ENCODE assay signal across 15 mouse cellular contexts in the genomic region with DNA sequence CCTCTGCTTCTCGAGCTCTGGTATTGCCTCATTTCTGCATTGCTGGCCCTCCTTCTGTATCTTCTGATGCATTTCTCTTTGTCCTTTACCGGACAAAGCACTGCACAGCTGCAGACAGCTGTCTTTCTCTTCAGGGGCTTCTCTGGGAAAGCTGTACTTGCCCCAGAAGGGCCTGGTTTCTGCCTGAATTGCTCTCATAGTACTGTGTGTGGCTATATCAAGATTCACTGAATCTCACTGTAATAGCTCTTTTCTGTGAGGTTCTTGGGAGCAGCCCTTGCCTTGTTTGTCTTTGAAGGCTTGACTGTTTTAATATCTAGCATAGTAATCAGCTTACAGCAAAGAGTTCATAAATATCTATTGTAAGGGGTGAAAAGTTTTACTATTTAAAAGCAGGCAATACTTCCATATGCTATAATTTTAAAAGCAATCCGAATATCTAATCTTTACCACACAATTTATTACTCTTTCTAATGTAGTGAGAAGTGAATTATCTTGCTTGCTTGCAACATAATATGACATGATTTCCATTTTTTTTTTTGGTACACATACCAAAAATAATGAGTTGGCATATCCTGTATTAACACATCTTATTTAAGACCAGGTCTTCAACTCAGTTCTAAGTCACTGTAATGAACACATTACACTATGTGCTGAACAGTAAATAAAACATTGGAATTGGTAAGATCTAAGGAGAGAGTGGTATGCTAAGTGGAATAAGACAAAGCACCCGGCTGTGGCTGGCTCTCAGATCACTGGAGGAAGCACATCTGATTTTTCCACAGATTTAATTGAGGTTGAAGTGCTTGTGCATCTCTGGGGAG.
DNase-seq lines count a peak whose midpoint lies in the region; ATAC-seq and TF ChIP-seq lines count a peak whose summit lies in the region.
"Had no signal": no experiment of that assay in that cellular context is flagged by ENCODE, and none has a peak within 500 bp of the region (broad histone marks: within the 10 kb centered on the region; RNA-seq: fewer than 3 reads in every experiment).

No protein-coding gene starts in this region.

- no peak for TF ChIP-seq EP300 in lung, postnatal 0 days (IDR thresholded peaks at IDR 0.05)

- TF ChIP-seq POLR2A in lung, adult 2 months (IDR thresholded peaks at IDR 0.05; ENCODE audit: borderline replicate concordance, extremely low read depth, low read depth, low read length): no peak

- no peaks in the 10 kb centered on the region for H3K27me3 ChIP-seq in lung, postnatal 0 days (replicated peaks; ENCODE audit: insufficient read depth, low read length)
- H3K27me3 ChIP-seq in neural tube, embryonic 12.5 days (replicated peaks): no peaks in the 10 kb centered on the region
- H3K27me3 ChIP-seq: intestine, embryonic 15.5 days had no signal

- no peaks in the 10 kb centered on the region for H3K36me3 ChIP-seq in lung, postnatal 0 days (ENCODE audit: insufficient read depth, low read length)
- H3K36me3 ChIP-seq in neural tube, embryonic 12.5 days: no peaks in the 10 kb centered on the region
- H3K36me3 ChIP-seq: G1E; intestine, embryonic 15.5 days had no signal

- DNase-seq in heart, adult 8-10 months (ENCODE audit: low spot score): peak; percentile 27
- DNase-seq in heart, postnatal 25 days (ENCODE audit: low spot score): no peak
- DNase-seq in lung, adult 18-20 months: peak; percentile 5 to 21
- DNase-seq in lung, adult 2 months: no peak
- peak; percentile 7 for DNase-seq in lung, postnatal 0 days (ENCODE audit: low spot score)
- no peak for DNase-seq in left cerebral cortex, postnatal 10 days (ENCODE audit: extremely low spot score in 1 of 2, low spot score in 2 of 2)
- no peak for DNase-seq in right cerebral cortex, postnatal 4 days
- DNase-seq: adrenal gland, postnatal 36 days; gastrocnemius, postnatal 25 days; liver; right cerebral cortex, postnatal 14 days had no signal

- no peak overlapping the region for H3K27ac ChIP-seq in lung, postnatal 0 days (ENCODE audit: low read length)
- H3K27ac ChIP-seq in neural tube, embryonic 12.5 days: no peak overlapping the region
- H3K27ac ChIP-seq: intestine, embryonic 15.5 days had no signal

- no peaks in the 10 kb centered on the region for H3K9me3 ChIP-seq in lung, postnatal 0 days (ENCODE audit: low read length)
- H3K9me3 ChIP-seq in neural tube, embryonic 12.5 days: no peaks in the 10 kb centered on the region
- H3K9me3 ChIP-seq: G1E; intestine, embryonic 15.5 days had no signal

- no peak overlapping the region for H3K4me3 ChIP-seq in lung, adult 2 months (replicated peaks; ENCODE audit: extremely low read depth, low read depth, low read length)
- no peak overlapping the region for H3K4me3 ChIP-seq in lung, postnatal 0 days (ENCODE audit: low read depth, low read length)
- H3K4me3 ChIP-seq in neural tube, embryonic 12.5 days: no peak overlapping the region
- H3K4me3 ChIP-seq: intestine, embryonic 15.5 days had no signal

- WGBS in lung, adult 2 months: 62% methylated on average over 4 of the region's 4 CpGs
- 47% methylated on average over 4 of the region's 4 CpGs for WGBS in lung, postnatal 0 days
- WGBS in neural tube, embryonic 12.5 days: 26% methylated on average over 4 of the region's 4 CpGs

- no peak overlapping the region for H3K4me2 ChIP-seq in lung, postnatal 0 days (replicated peaks; ENCODE audit: low read depth, low read length)
- no peak overlapping the region for H3K4me2 ChIP-seq in neural tube, embryonic 12.5 days (replicated peaks)
- H3K4me2 ChIP-seq: intestine, embryonic 15.5 days had no signal

- no peaks in the 10 kb centered on the region for H3K4me1 ChIP-seq in lung, adult 2 months (ENCODE audit: control insufficient read depth, insufficient read depth, low read length)
- H3K4me1 ChIP-seq in lung, postnatal 0 days (ENCODE audit: insufficient read depth, low read depth, low read length): no peaks in the 10 kb centered on the region
- peaks cover 16% of the 10 kb centered on the region for H3K4me1 ChIP-seq in neural tube, embryonic 12.5 days
- H3K4me1 ChIP-seq: intestine, embryonic 15.5 days had no signal

- intact Hi-C loops in heart, postnatal 25 days (cut with DNase I): loop anchor here (5.0 kb wide), 1 partner anchor 76 kb away; no protein-coding TSS in a partner anchor
- intact Hi-C loops in left cerebral cortex, postnatal 10 days (cut with DNase I): no loop called here

- no peak overlapping the region for H3K9ac ChIP-seq in lung, postnatal 0 days (replicated peaks; ENCODE audit: low read depth)
- H3K9ac ChIP-seq in neural tube, embryonic 12.5 days: no peak overlapping the region
- H3K9ac ChIP-seq: intestine, embryonic 15.5 days had no signal

- TF ChIP-seq CTCF in lung, adult 2 months (IDR thresholded peaks at IDR 0.05; ENCODE audit: insufficient read depth, low read length): no peak
- no peak for TF ChIP-seq CTCF in lung, postnatal 0 days (IDR thresholded peaks at IDR 0.05)

- no peak; the same call in 1 of the 2 replicates for ATAC-seq in lung, postnatal 0 days
- peak; percentile 21; the same call in 1 of the 2 replicates for ATAC-seq in neural tube, embryonic 12.5 days (ENCODE audit: low FRiP score, low read depth)
- ATAC-seq: forebrain, embryonic 16.5 days; intestine, embryonic 15.5 days had no signal

Comparison
In these comparisons a context has a peak if more than half of its experiments do, and no peak if none do; other contexts are left out.
1. DNase-seq: peak in heart, adult 8-10 months (single experiment), lung, adult 18-20 months (2 of 2) and lung, postnatal 0 days (single experiment); none in heart, postnatal 25 days (single experiment), lung, adult 2 months (single experiment), left cerebral cortex, postnatal 10 days (0 of 2) and right cerebral cortex, postnatal 4 days (single experiment).